Mouse (Mus musculus): ENCODE measurements around the gene F5.

Gene F5

GRCm38 (mm10) chr1:164252551-164252950 lies 100.9 kb downstream of the F5 start:
- POLR2A ChIA-PET, result interaction anchor here in 2 of 4 experiments (0.6 to 2.1 kb wide), 5 partner anchors 9 to 426 kb away, joined by 3 to 9 read pairs (median 3); partner anchors contain the start of gene Blzf1 (in 1 of the 2)
- CTCF ChIA-PET, result no interaction called here

GRCm38 (mm10) chr1:164254836-164255235 lies 103.2 kb downstream of the F5 start:
- CTCF ChIA-PET, result interaction anchor here in 2 of 4 experiments (0.6 kb wide), 2 partner anchors 119 to 245 kb away, joined by 3 to 4 read pairs; no protein-coding TSS in a partner anchor
- POLR2A ChIA-PET, result interaction anchor here in 2 of 4 experiments (0.6 to 1.9 kb wide), 8 partner anchors 8 to 323 kb away, joined by 3 to 12 read pairs (median 3); partner anchors contain the start of gene Blzf1 (in 1 of the 2)

- ChIA-PET CTCF (interaction anchor here in 1 of 4 experiments (1.0 kb wide), 1 partner anchor 55 kb away, joined by 3 read pairs; no protein-coding TSS in a partner anchor), POLR2A (interaction anchor here in 2 of 4 experiments (0.6 to 3.5 kb wide), 6 partner anchors 9 to 60 kb away, joined by 3 to 17 read pairs (median 4); partner anchors contain the start of genes Ccdc181 (in 1 of the 2) and Slc19a2 (in 1 of the 2))
Measured at GRCm38 (mm10) chr1:164260171-164261028, 108.8 kb downstream of the F5 start.

DNA sequence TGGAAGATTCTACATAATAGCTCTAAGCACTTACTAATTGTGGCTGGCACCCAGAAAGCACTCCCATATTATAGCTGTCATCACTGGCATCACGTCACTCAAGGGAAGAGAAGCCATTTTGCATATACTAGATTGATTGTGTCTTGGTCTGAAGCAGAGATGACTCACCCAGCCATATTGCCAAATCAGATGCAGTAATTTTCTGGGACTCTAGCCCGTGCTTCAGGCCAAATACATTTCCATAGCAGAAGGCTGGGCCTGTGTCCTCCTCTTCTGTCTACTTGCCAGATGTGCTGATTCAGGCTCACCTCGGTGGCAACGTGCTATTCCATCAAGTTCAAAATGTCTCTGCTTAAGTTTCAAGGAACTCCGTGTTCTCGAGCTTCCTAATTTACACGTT lies 109.9 kb downstream of the F5 start:
- POLR2A ChIA-PET, result interaction anchor here in 3 of 4 experiments (0.6 to 3.5 kb wide), 6 partner anchors 10 to 46 kb away, joined by 3 to 17 read pairs (median 4); partner anchors contain the start of genes Blzf1 (in 1 of the 3) and Slc19a2 (in 1 of the 3)
- CTCF ChIA-PET, result no interaction called here
